Mouse (Mus musculus): ENCODE data around the gene Ift122.

DNA sequence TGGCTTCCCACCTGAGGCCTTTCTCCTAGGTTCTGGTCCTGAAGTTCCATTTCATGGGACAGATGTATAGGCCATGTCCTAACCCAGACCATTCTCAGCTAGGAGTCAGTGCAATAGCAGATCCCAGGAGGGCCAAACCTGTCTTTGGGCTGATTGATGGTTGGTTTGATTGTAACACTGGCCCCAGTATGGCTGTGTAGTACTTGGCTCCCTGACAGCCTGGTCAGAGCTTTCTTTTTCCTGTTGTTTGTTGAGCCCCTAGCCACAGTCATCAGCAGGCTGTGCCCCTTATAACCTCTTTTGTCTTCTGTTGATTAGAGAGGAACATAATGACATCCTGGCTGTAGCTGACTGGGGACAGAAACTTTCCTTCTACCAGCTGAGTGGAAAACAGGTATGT lies 30.7 kb downstream of the Ift122 start:
- TF ChIP-seq CTCF (IDR thresholded peaks at IDR 0.05 in 2 of 3, conservative IDR thresholded peaks at IDR 0.05 in 1 of 3; ENCODE audit: control insufficient read depth in 1 of 3, insufficient read depth in 1 of 3, low read depth in 2 of 3, low read length in 3 of 3, poor library complexity in 1 of 3, severe bottlenecking in 1 of 3) (no peak), USF1 (IDR thresholded peaks at IDR 0.05; ENCODE audit: low read depth, low read length) (no peak), EP300 (IDR thresholded peaks at IDR 0.05; ENCODE audit: low read depth in 1 of 2, low read length in 2 of 2) (no peak), MAFK (IDR thresholded peaks at IDR 0.05; ENCODE audit: borderline replicate concordance, low read depth, low read length) (no peak), RAD21 (IDR thresholded peaks at IDR 0.05; ENCODE audit: low read depth, low read length) (no peak)
